Comparison of ENCODE assay signal across 17 mouse cellular contexts in the genomic region with DNA sequence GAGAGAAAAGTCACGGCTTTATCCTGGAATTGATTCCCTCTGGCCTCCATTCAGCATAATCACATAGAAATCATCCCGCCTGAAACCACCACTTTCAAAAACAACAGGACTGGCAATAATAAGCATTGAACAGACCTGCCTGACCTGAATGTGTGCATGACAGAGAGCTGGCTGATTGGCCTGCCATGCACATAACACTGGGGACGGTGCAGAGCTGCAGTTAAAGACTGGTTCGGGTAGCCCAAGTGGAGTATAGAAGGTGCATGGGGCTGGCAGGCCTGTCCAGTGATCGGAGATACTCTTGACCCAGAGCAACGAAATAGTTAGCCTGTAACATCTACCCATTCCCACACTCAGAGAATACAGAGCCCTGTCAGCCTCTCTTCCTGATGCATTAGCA.
"Had no signal": no experiment of that assay in that cellular context is flagged by ENCODE, and none has a peak within 500 bp of the region (broad histone marks: within the 10 kb centered on the region; RNA-seq: fewer than 3 reads in every experiment).

No protein-coding gene starts in this region.

- DNase-seq: kidney, adult 2 months; kidney, postnatal 10 days; kidney, postnatal 36 days; left cerebral cortex, postnatal 4 days; liver, postnatal 0 days; lung, embryonic 14.5 days; right cerebral cortex, postnatal 14 days; spleen, adult 18-20 months; thymus, postnatal 25 days had no signal

- H3K4me3 ChIP-seq: intestine, embryonic 15.5 days; limb, embryonic 12.5 days; limb, embryonic 15.5 days; stomach, embryonic 15.5 days had no signal

- H3K27me3 ChIP-seq: intestine, embryonic 15.5 days; limb, embryonic 15.5 days; stomach, embryonic 15.5 days had no signal

- ATAC-seq: intestine, embryonic 15.5 days; liver, postnatal 0 days; lung, postnatal 0 days had no signal

- H3K36me3 ChIP-seq: intestine, embryonic 15.5 days had no signal

- H3K4me1 ChIP-seq: intestine, embryonic 15.5 days; stomach, embryonic 15.5 days had no signal

- H3K27ac ChIP-seq: intestine, embryonic 15.5 days; limb, embryonic 12.5 days; limb, embryonic 15.5 days; liver, embryonic 14.5 days; macrophage; stomach, embryonic 15.5 days had no signal

- H3K9ac ChIP-seq: intestine, embryonic 15.5 days; limb, embryonic 12.5 days; limb, embryonic 15.5 days; liver, embryonic 14.5 days; liver, postnatal 0 days; lung, embryonic 14.5 days; stomach, embryonic 15.5 days had no signal

- H3K9me3 ChIP-seq: intestine, embryonic 15.5 days; limb, embryonic 12.5 days; limb, embryonic 15.5 days; stomach, embryonic 15.5 days had no signal

- H3K4me2 ChIP-seq: intestine, embryonic 15.5 days; limb, embryonic 12.5 days; limb, embryonic 15.5 days; liver, embryonic 11.5 days; lung, embryonic 14.5 days; stomach, embryonic 15.5 days had no signal
